9 mouse cellular contexts compared by ENCODE assay signal in genomic region chr10:118804574-118804973, GRCm38 (mm10).
DNase-seq lines count a peak whose midpoint lies in the region; ATAC-seq and TF ChIP-seq lines count a peak whose summit lies in the region.
"Had no signal": no experiment of that assay in that cellular context is flagged by ENCODE, and none has a peak within 500 bp of the region (broad histone marks: within the 10 kb centered on the region; RNA-seq: fewer than 3 reads in every experiment).

No protein-coding gene starts in this region.

- no peak overlapping the region for H3K4me3 ChIP-seq in CH12.LX (replicated peaks in 1 of 3; ENCODE audit: low read depth in 2 of 3, low read length in 2 of 3, poor library complexity in 1 of 3)
- H3K4me3 ChIP-seq in midbrain, embryonic 11.5 days (ENCODE audit: low read depth, low read length), result no peak overlapping the region
- H3K4me3 ChIP-seq: heart, adult 2 months had no signal

- dilution Hi-C loops in CH12.LX (cut with MboI; ENCODE audit: extremely low pct_ligation_motif_present, extremely low pct_unique_long_range_greater_than_20kb, low sequenced_read_pairs), result no loop called here

- TF ChIP-seq EP300 in CH12.LX (IDR thresholded peaks at IDR 0.05; ENCODE audit: low read length), result no peak; the same call in 1 of the 2 replicates

- no peaks in the 10 kb centered on the region for H3K36me3 ChIP-seq in CH12.LX (replicated peaks in 1 of 2; ENCODE audit: control insufficient read depth in 1 of 2, insufficient read depth in 1 of 2, low read length in 1 of 2)
- no peaks in the 10 kb centered on the region for H3K36me3 ChIP-seq in midbrain, embryonic 11.5 days (ENCODE audit: control insufficient read depth, insufficient read depth, low read length)

- peaks cover 2 to 18% of the 10 kb centered on the region in 2 experiments; a peak in 3 of 4 replicates for H3K4me1 ChIP-seq in CH12.LX (ENCODE audit: control insufficient read depth in 1 of 2, insufficient read depth in 2 of 2)
- no peaks in the 10 kb centered on the region for H3K4me1 ChIP-seq in midbrain, embryonic 11.5 days (ENCODE audit: control insufficient read depth, insufficient read depth, low read length)

- no peaks in the 10 kb centered on the region for H3K9me3 ChIP-seq in CH12.LX (replicated peaks; ENCODE audit: low read length)
- H3K9me3 ChIP-seq in midbrain, embryonic 11.5 days (ENCODE audit: control insufficient read depth, low read length), result no peaks in the 10 kb centered on the region

- in situ Hi-C loops in CH12.LX (cut with MboI; ENCODE audit: low pct_ligation_motif_present, low pct_unique_long_range_greater_than_20kb, low sequenced_read_pairs), result no loop called here

- H3K27me3 ChIP-seq in CH12.LX (replicated peaks), result no peaks in the 10 kb centered on the region
- no peaks in the 10 kb centered on the region for H3K27me3 ChIP-seq in midbrain, embryonic 11.5 days (ENCODE audit: control insufficient read depth, insufficient read depth, low read length)

- H3K9ac ChIP-seq in CH12.LX (ENCODE audit: insufficient read depth, low read depth), result no peak overlapping the region
- no peak overlapping the region for H3K9ac ChIP-seq in midbrain, embryonic 11.5 days (ENCODE audit: low read length)

- TF ChIP-seq POLR2A in CH12.LX (IDR thresholded peaks at IDR 0.05; ENCODE audit: low read depth, low read length), result no peak

- peak overlapping the region; percentile 11; the same call in 1 of the 2 replicates for H3K4me2 ChIP-seq in CH12.LX (ENCODE audit: insufficient read depth, low read depth, poor library complexity, severe bottlenecking)
- no peak overlapping the region for H3K4me2 ChIP-seq in midbrain, embryonic 11.5 days

- no peak for TF ChIP-seq RAD21 in CH12.LX (IDR thresholded peaks at IDR 0.05; ENCODE audit: low read depth, low read length)

- TF ChIP-seq CTCF in CH12.LX (conservative IDR thresholded peaks at IDR 0.05 in 1 of 2, IDR thresholded peaks at IDR 0.05 in 1 of 2; ENCODE audit: low read depth in 2 of 2, low read length in 2 of 2), result no peak

- no peak overlapping the region for H3K27ac ChIP-seq in CH12.LX (ENCODE audit: insufficient read depth, low read depth)
- no peak overlapping the region for H3K27ac ChIP-seq in midbrain, embryonic 11.5 days (ENCODE audit: low read depth, low read length)
- H3K27ac ChIP-seq: heart, adult 2 months had no signal

- no peaks in the 10 kb centered on the region for H3K79me2 ChIP-seq in CH12.LX (replicated peaks; ENCODE audit: control insufficient read depth, extremely low read depth, insufficient read depth, poor library complexity, severe bottlenecking)

- WGBS in midbrain, embryonic 11.5 days, result 67% methylated on average over 5 of the region's 5 CpGs

- ATAC-seq in midbrain, embryonic 11.5 days (ENCODE audit: low FRiP score), result no peak

- DNase-seq in CH12.LX (ENCODE audit: extremely low read depth), result peak; percentile 66
- DNase-seq in c-Kit-positive CD71-negative TER-119-negative erythroid progenitor cells, embryonic 14.5 days (ENCODE audit: low read depth), result peak; percentile 53
- DNase-seq in kidney, adult 9 months, result peak; percentile 28
- peak; percentile 34 for DNase-seq in lung, postnatal 14 days
- peak; percentile 59 to 75 for DNase-seq in urinary bladder, postnatal 36 days (ENCODE audit: low spot score in 2 of 2)
- no peak for DNase-seq in right cerebral cortex, postnatal 36 days (ENCODE audit: low spot score in 2 of 2)
- DNase-seq in cerebellum, adult 18-20 months, result no peak
- DNase-seq in midbrain, embryonic 11.5 days (ENCODE audit: low spot score, missing footprints), result no peak

TF ChIP-seq in CH12.LX, 34 proteins besides CTCF, POLR2A, EP300 and RAD21:
- no peak for TF ChIP-seq JUN (IDR thresholded peaks at IDR 0.05; ENCODE audit: insufficient read depth, low read depth, low read length)
- no peak for TF ChIP-seq MXI1 (IDR thresholded peaks at IDR 0.05; ENCODE audit: low read depth, low read length)
- TF ChIP-seq JUND (conservative IDR thresholded peaks at IDR 0.05; ENCODE audit: low read depth, low read length), result no peak
- no peak for TF ChIP-seq CHD1 (IDR thresholded peaks at IDR 0.05; ENCODE audit: low read depth, low read length)
- no peak for TF ChIP-seq SMC3 (IDR thresholded peaks at IDR 0.05; ENCODE audit: low read depth, low read length)
- no peak for TF ChIP-seq PAX5 (IDR thresholded peaks at IDR 0.05; ENCODE audit: low read length)
- TF ChIP-seq TBP (conservative IDR thresholded peaks at IDR 0.05; ENCODE audit: low read depth, low read length), result no peak
- no peak for TF ChIP-seq ELF1 (IDR thresholded peaks at IDR 0.05; ENCODE audit: low read depth, low read length)
- TF ChIP-seq CHD2 (IDR thresholded peaks at IDR 0.05; ENCODE audit: low read length), result no peak
- peak; percentile 90 for TF ChIP-seq ETS1 (conservative IDR thresholded peaks at IDR 0.05; ENCODE audit: low read depth, low read length)
- TF ChIP-seq MAZ (IDR thresholded peaks at IDR 0.05; ENCODE audit: low read depth, low read length), result peak; percentile 90
- TF ChIP-seq USF2 (conservative IDR thresholded peaks at IDR 0.05; ENCODE audit: low read depth, low read length), result no peak
- TF ChIP-seq GABPA (IDR thresholded peaks at IDR 0.05; ENCODE audit: insufficient replicate concordance, low read depth, low read length), result no peak
- TF ChIP-seq KAT2A (IDR thresholded peaks at IDR 0.05; ENCODE audit: insufficient replicate concordance, low read length), result no peak
- TF ChIP-seq BHLHE40 (IDR thresholded peaks at IDR 0.05; ENCODE audit: low read depth, low read length), result peak; percentile 54; the same call in 1 of the 2 replicates
- TF ChIP-seq MAX (IDR thresholded peaks at IDR 0.05; ENCODE audit: low read length), result no peak
- TF ChIP-seq TCF12 (IDR thresholded peaks at IDR 0.05; ENCODE audit: low read depth, low read length), result no peak
- TF ChIP-seq SIN3A (IDR thresholded peaks at IDR 0.05; ENCODE audit: low read length), result no peak; the same call in 1 of the 2 replicates
- no peak for TF ChIP-seq MYC (IDR thresholded peaks at IDR 0.05; ENCODE audit: low read depth, low read length)
- TF ChIP-seq HCFC1 (IDR thresholded peaks at IDR 0.05; ENCODE audit: low read depth, low read length), result no peak
- TF ChIP-seq MAFK (IDR thresholded peaks at IDR 0.05; ENCODE audit: insufficient replicate concordance, low read length), result no peak
- TF ChIP-seq IRF4 (IDR thresholded peaks at IDR 0.05; ENCODE audit: low read depth, low read length), result no peak; the same call in 1 of the 2 replicates

Comparison
In these comparisons a context has a peak if more than half of its experiments do, and no peak if none do; other contexts are left out.
1. DNase-seq: peak in CH12.LX (single experiment), c-Kit-positive CD71-negative TER-119-negative erythroid progenitor cells, embryonic 14.5 days (single experiment), kidney, adult 9 months (single experiment), lung, postnatal 14 days (single experiment) and urinary bladder, postnatal 36 days (2 of 2); none in right cerebral cortex, postnatal 36 days (0 of 2), cerebellum, adult 18-20 months (0 of 2) and midbrain, embryonic 11.5 days (single experiment).